Mouse (Mus musculus): ENCODE results near the gene Cxcr4. TPM values are rescaled to one million over a fixed set of nuclear protein-coding genes. Genes with fewer than 3 reads are reported as not detected.
A peak's percentile ranks its signal among the peaks of the same experiment; 100 is the strongest.

Cxcr4 gene
- polyA plus RNA-seq, 1 experiment from 2014 or later: 14.1 TPM

GRCm38 (mm10) chr1:128569992-128570648, 22.0 kb downstream of the Cxcr4 start:
- Histone ChIP-seq H3K9ac (replicated peaks; ENCODE audit: low read depth, low read length) (no peak overlapping the region), H3K36me3 (ENCODE audit: control insufficient read depth, insufficient read depth, low read length) (no peaks in the 10 kb centered on the region), H3K4me2 (replicated peaks; ENCODE audit: low read depth, low read length) (no peak overlapping the region), H3K9me3 (ENCODE audit: control insufficient read depth, low read depth, low read length) (no peaks in the 10 kb centered on the region), H3K27ac (ENCODE audit: low read length) (no peak overlapping the region), H3K4me3 (ENCODE audit: low read depth, low read length) (no peak overlapping the region), H3K27me3 (ENCODE audit: control insufficient read depth, insufficient read depth, low read length) (no peaks in the 10 kb centered on the region), H3K4me1 (ENCODE audit: control insufficient read depth, insufficient read depth, low read length) (no peaks in the 10 kb centered on the region)
- ATAC-seq (ENCODE audit: insufficient number of reproducible peaks, insufficient read depth, low FRiP score, low read depth): no peak
- 77% methylated on average over 17 of the region's 17 CpGs for WGBS

GRCm38 (mm10) chr1:128567224-128568197, 24.6 kb downstream of the Cxcr4 start:
- H3K9ac ChIP-seq (replicated peaks; ENCODE audit: low read depth, low read length): no peak overlapping the region
- no peaks in the 10 kb centered on the region for H3K9me3 ChIP-seq (ENCODE audit: control insufficient read depth, low read depth, low read length)
- no peaks in the 10 kb centered on the region for H3K27me3 ChIP-seq (ENCODE audit: control insufficient read depth, insufficient read depth, low read length)
- WGBS: 82% methylated on average over 12 of the region's 12 CpGs
- H3K4me3 ChIP-seq (ENCODE audit: low read depth, low read length): no peak overlapping the region
- ATAC-seq (ENCODE audit: insufficient number of reproducible peaks, insufficient read depth, low FRiP score, low read depth): no peak
- H3K4me1 ChIP-seq (ENCODE audit: control insufficient read depth, insufficient read depth, low read length): no peaks in the 10 kb centered on the region
- H3K27ac ChIP-seq (ENCODE audit: low read length): no peak overlapping the region
- H3K36me3 ChIP-seq (ENCODE audit: control insufficient read depth, insufficient read depth, low read length): no peaks in the 10 kb centered on the region
- H3K4me2 ChIP-seq (replicated peaks; ENCODE audit: low read depth, low read length): no peak overlapping the region

GRCm38 (mm10) chr1:128563905-128564304, 28.2 kb downstream of the Cxcr4 start:
- no peak overlapping the region for H3K4me2 ChIP-seq (replicated peaks; ENCODE audit: low read depth, low read length)
- no peaks in the 10 kb centered on the region for H3K27me3 ChIP-seq (ENCODE audit: control insufficient read depth, insufficient read depth, low read length)
- no peaks in the 10 kb centered on the region for H3K9me3 ChIP-seq (ENCODE audit: control insufficient read depth, low read depth, low read length)
- H3K9ac ChIP-seq (replicated peaks; ENCODE audit: low read depth, low read length): no peak overlapping the region
- no peak for ATAC-seq (ENCODE audit: insufficient number of reproducible peaks, insufficient read depth, low FRiP score, low read depth)
- H3K4me1 ChIP-seq (ENCODE audit: control insufficient read depth, insufficient read depth, low read length): no peaks in the 10 kb centered on the region
- WGBS: 79% methylated on average over 3 of the region's 3 CpGs
- no peaks in the 10 kb centered on the region for H3K36me3 ChIP-seq (ENCODE audit: control insufficient read depth, insufficient read depth, low read length)
- H3K27ac ChIP-seq (ENCODE audit: low read length): no peak overlapping the region
- H3K4me3 ChIP-seq (ENCODE audit: low read depth, low read length): no peak overlapping the region

- Histone ChIP-seq H3K27me3 (ENCODE audit: control insufficient read depth, insufficient read depth, low read length) (no peaks in the 10 kb centered on the region), H3K9me3 (ENCODE audit: control insufficient read depth, low read depth, low read length) (no peaks in the 10 kb centered on the region), H3K4me1 (ENCODE audit: control insufficient read depth, insufficient read depth, low read length) (no peaks in the 10 kb centered on the region), H3K27ac (ENCODE audit: low read length) (no peak overlapping the region), H3K4me3 (ENCODE audit: low read depth, low read length) (no peak overlapping the region), H3K36me3 (ENCODE audit: control insufficient read depth, insufficient read depth, low read length) (no peaks in the 10 kb centered on the region), H3K9ac (replicated peaks; ENCODE audit: low read depth, low read length) (no peak overlapping the region), H3K4me2 (replicated peaks; ENCODE audit: low read depth, low read length) (no peak overlapping the region)
- 78% methylated on average over 9 of the region's 9 CpGs for WGBS
- no peak for ATAC-seq (ENCODE audit: insufficient number of reproducible peaks, insufficient read depth, low FRiP score, low read depth)
Observed at GRCm38 (mm10) chr1:128561325-128561874, 30.7 kb downstream of the Cxcr4 start.

GRCm38 (mm10) chr1:128560452-128561324, 31.4 kb downstream of the Cxcr4 start:
- Histone ChIP-seq H3K36me3 (ENCODE audit: control insufficient read depth, insufficient read depth, low read length) (no peaks in the 10 kb centered on the region), H3K4me1 (ENCODE audit: control insufficient read depth, insufficient read depth, low read length) (no peaks in the 10 kb centered on the region), H3K27ac (ENCODE audit: low read length) (no peak overlapping the region), H3K27me3 (ENCODE audit: control insufficient read depth, insufficient read depth, low read length) (no peaks in the 10 kb centered on the region), H3K4me3 (ENCODE audit: low read depth, low read length) (no peak overlapping the region), H3K4me2 (replicated peaks; ENCODE audit: low read depth, low read length) (no peak overlapping the region), H3K9ac (replicated peaks; ENCODE audit: low read depth, low read length) (no peak overlapping the region), H3K9me3 (ENCODE audit: control insufficient read depth, low read depth, low read length) (no peaks in the 10 kb centered on the region)
- peak; percentile 53; the same call in 1 of the 2 replicates for ATAC-seq (ENCODE audit: insufficient number of reproducible peaks, insufficient read depth, low FRiP score, low read depth)
- WGBS: 60% methylated on average over 14 of the region's 14 CpGs

GRCm38 (mm10) chr1:128557953-128558352, 34.1 kb downstream of the Cxcr4 start:
- 69% methylated on average over 4 of the region's 4 CpGs for WGBS
- ATAC-seq (ENCODE audit: insufficient number of reproducible peaks, insufficient read depth, low FRiP score, low read depth): no peak
- Histone ChIP-seq H3K4me1 (ENCODE audit: control insufficient read depth, insufficient read depth, low read length) (no peaks in the 10 kb centered on the region), H3K27me3 (ENCODE audit: control insufficient read depth, insufficient read depth, low read length) (no peaks in the 10 kb centered on the region), H3K27ac (ENCODE audit: low read length) (no peak overlapping the region), H3K9ac (replicated peaks; ENCODE audit: low read depth, low read length) (no peak overlapping the region), H3K9me3 (ENCODE audit: control insufficient read depth, low read depth, low read length) (no peaks in the 10 kb centered on the region), H3K4me2 (replicated peaks; ENCODE audit: low read depth, low read length) (no peak overlapping the region), H3K36me3 (ENCODE audit: control insufficient read depth, insufficient read depth, low read length) (no peaks in the 10 kb centered on the region), H3K4me3 (ENCODE audit: low read depth, low read length) (no peak overlapping the region)

- ATAC-seq (ENCODE audit: insufficient number of reproducible peaks, insufficient read depth, low FRiP score, low read depth): no peak
- Histone ChIP-seq H3K9me3 (ENCODE audit: control insufficient read depth, low read depth, low read length) (no peaks in the 10 kb centered on the region), H3K9ac (replicated peaks; ENCODE audit: low read depth, low read length) (no peak overlapping the region), H3K36me3 (ENCODE audit: control insufficient read depth, insufficient read depth, low read length) (no peaks in the 10 kb centered on the region), H3K4me2 (replicated peaks; ENCODE audit: low read depth, low read length) (no peak overlapping the region), H3K27ac (ENCODE audit: low read length) (no peak overlapping the region), H3K4me1 (ENCODE audit: control insufficient read depth, insufficient read depth, low read length) (0 out of 2 replicates have a peak, but pooled peaks cover 4% of the 10 kb centered on the region), H3K4me3 (ENCODE audit: low read depth, low read length) (no peak overlapping the region), H3K27me3 (ENCODE audit: control insufficient read depth, insufficient read depth, low read length) (no peaks in the 10 kb centered on the region)
Observed at GRCm38 (mm10) chr1:128552545-128552944, 39.5 kb downstream of the Cxcr4 start.
